Mouse (Mus musculus) midbrain, embryonic 10.5 days (tissue): ENCODE data around the gene Nol9. TPM values are rescaled to one million over a fixed set of nuclear protein-coding genes. Genes with fewer than 3 reads are reported as not detected.

Experiments used
- DNase-seq: peaks from one replicate; pipeline ENCODE4 v3.0.0-alpha.2; 2017; ENCODE audit warnings: low spot score
- H3K27ac ChIP-seq: fragments of 300-500 bp; sonication (generic); replicated peaks from 2 replicates; pipeline ENCODE4 v1.5.1; 2016; ENCODE audit warnings: mild to moderate bottlenecking
- H3K27me3 ChIP-seq: fragments of 300-500 bp; sonication (generic); 2 replicates; pipeline ENCODE4 v1.6.1; 2016; ENCODE audit warnings: low read depth, mild to moderate bottlenecking; ENCODE audit not compliant: poor library complexity, severe bottlenecking
- H3K36me3 ChIP-seq: fragments of 300-500 bp; sonication (generic); 2 replicates; pipeline ENCODE4 v1.6.1; 2016; ENCODE audit warnings: mild to moderate bottlenecking, moderate library complexity
- H3K4me1 ChIP-seq: fragments of 300-500 bp; sonication (generic); 2 replicates; pipeline ENCODE4 v1.6.1; 2016
- H3K4me3 ChIP-seq: fragments of 300-500 bp; sonication (generic); 2 replicates; pipeline ENCODE4 v1.5.1; 2016; ENCODE audit warnings: mild to moderate bottlenecking, moderate library complexity
- H3K9me3 ChIP-seq: fragments of 300-500 bp; sonication (generic); replicated peaks from 2 replicates; pipeline ENCODE4 v1.6.1; 2016; ENCODE audit warnings: mild to moderate bottlenecking
- WGBS: fragments of 180-500 bp; shearing (Covaris S2); methylation state at CpG from one replicate; pipeline ENCODE4 v1.1.7; 2016; 5-methylcytosine and 5-hydroxymethylcytosine counted together
- polyA plus RNA-seq: library from polyadenylated mRNA; unstranded; fragments of >200 nt; fragmentation: Nextera tagmentation; extraction: Ambion mirVana; gene quantifications from 2 replicates; pipeline ENCODE4 v1.2.1, GENCODE M21; 2016

Nol9 gene
- polyA plus RNA-seq, 1 experiment from 2014 or later = 35.7 TPM

- H3K27ac ChIP-seq = no peak overlapping the region
- DNase-seq = no peak
- H3K27me3 ChIP-seq = peaks cover 23% of the 10 kb centered on the region
- H3K9me3 ChIP-seq = no peaks in the 10 kb centered on the region
- WGBS = 92% methylated on average over 3 of the region's 3 CpGs
- H3K4me1 ChIP-seq = peaks cover 11% of the 10 kb centered on the region
- 0 out of 2 replicates have a peak, but pooled peaks cover 2% of the 10 kb centered on the region for H3K36me3 ChIP-seq
- H3K4me3 ChIP-seq = no peak overlapping the region
Observed at GRCm38 (mm10) chr4:152002063-152002462, 37.1 kb upstream of the Nol9 start.

- H3K27ac ChIP-seq = no peak overlapping the region
- WGBS = 78% methylated on average over 6 of the region's 6 CpGs
- no peak overlapping the region for H3K4me3 ChIP-seq
- H3K36me3 ChIP-seq = no peaks in the 10 kb centered on the region
- H3K27me3 ChIP-seq = peaks cover 39% of the 10 kb centered on the region
- no peaks in the 10 kb centered on the region for H3K9me3 ChIP-seq
- DNase-seq = no peak
- H3K4me1 ChIP-seq = peaks cover 45% of the 10 kb centered on the region
Observed at GRCm38 (mm10) chr4:152006137-152006536, 33.0 kb upstream of the Nol9 start.

- DNase-seq = no peak
- Histone ChIP-seq H3K36me3 (peaks cover 3% of the 10 kb centered on the region; the same call in 1 of the 2 replicates), H3K4me1 (peaks cover 51% of the 10 kb centered on the region), H3K4me3 (no peak overlapping the region), H3K27me3 (peaks cover 39% of the 10 kb centered on the region), H3K9me3 (no peaks in the 10 kb centered on the region), H3K27ac (no peak overlapping the region)
- 19% methylated on average over 3 of the region's 3 CpGs for WGBS
Observed at GRCm38 (mm10) chr4:152006812-152007211, 32.3 kb upstream of the Nol9 start.

GRCm38 (mm10) chr4:152007481-152008147 lies 31.5 kb upstream of the Nol9 start:
- H3K27me3 ChIP-seq = peaks cover 39% of the 10 kb centered on the region

GRCm38 (mm10) chr4:152008148-152008500 lies 31.0 kb upstream of the Nol9 start:
- DNase-seq = no peak
- peaks cover 39% of the 10 kb centered on the region for H3K27me3 ChIP-seq
- no peaks in the 10 kb centered on the region for H3K9me3 ChIP-seq
- H3K27ac ChIP-seq = peak overlapping the region; percentile 86; the same call in 1 of the 2 replicates
- H3K36me3 ChIP-seq = peaks cover 17% of the 10 kb centered on the region
- WGBS = under 1% methylated on average over 14 of the region's 14 CpGs
- peaks cover 56% of the 10 kb centered on the region for H3K4me1 ChIP-seq
- peak overlapping the region; percentile 88 for H3K4me3 ChIP-seq

More at GRCm38 (mm10) chr4:152007481-152008147, 31.5 kb upstream of the Nol9 start:
- Histone ChIP-seq H3K4me1 (peaks cover 56% of the 10 kb centered on the region), H3K9me3 (no peaks in the 10 kb centered on the region), H3K36me3 (peaks cover 11% of the 10 kb centered on the region), H3K27ac (peak overlapping the region; percentile 86; the same call in 1 of the 2 replicates), H3K4me3 (peak overlapping the region; percentile 88)
- 5% methylated on average over 8 of the region's 8 CpGs for WGBS
- DNase-seq = no peak

GRCm38 (mm10) chr4:152008622-152009075 lies 30.5 kb upstream of the Nol9 start, which contains the start of gene Klhl21:
TSS of gene Klhl21 (plus strand) at chr4:152008803.
- Histone ChIP-seq H3K4me1 (peaks cover 56% of the 10 kb centered on the region), H3K36me3 (peaks cover 22% of the 10 kb centered on the region), H3K4me3 (peak within 1 kb of the TSS; percentile 88), H3K27ac (peak within 1 kb of the TSS; percentile 86), H3K9me3 (no peaks in the 10 kb centered on the region), H3K27me3 (peaks cover 39% of the 10 kb centered on the region)
- under 1% methylated on average over 45 of the region's 45 CpGs for WGBS
- peak; percentile 94 for DNase-seq

- Histone ChIP-seq H3K4me1 (peaks cover 56% of the 10 kb centered on the region), H3K27ac (peak overlapping the region; percentile 86), H3K4me3 (peak overlapping the region; percentile 88), H3K36me3 (peaks cover 29% of the 10 kb centered on the region), H3K27me3 (peaks cover 39% of the 10 kb centered on the region), H3K9me3 (no peaks in the 10 kb centered on the region)
- under 1% methylated on average over 115 of the region's 115 CpGs for WGBS
- no peak for DNase-seq
Observed at GRCm38 (mm10) chr4:152009076-152010051, 29.8 kb upstream of the Nol9 start.

- H3K9me3 ChIP-seq = no peaks in the 10 kb centered on the region
- DNase-seq = no peak
- peak overlapping the region; percentile 86 for H3K27ac ChIP-seq
- H3K4me3 ChIP-seq = peak overlapping the region; percentile 88
- H3K36me3 ChIP-seq = peaks cover 37% of the 10 kb centered on the region
- under 1% methylated on average over 10 of the region's 10 CpGs for WGBS
- peaks cover 39% of the 10 kb centered on the region for H3K27me3 ChIP-seq
- peaks cover 56% of the 10 kb centered on the region for H3K4me1 ChIP-seq
Observed at GRCm38 (mm10) chr4:152010091-152010706, 28.9 kb upstream of the Nol9 start.

- WGBS = 10% methylated on average over 13 of the region's 13 CpGs
- Histone ChIP-seq H3K27ac (peak overlapping the region; percentile 86; the same call in 1 of the 2 replicates), H3K4me3 (peak overlapping the region; percentile 88), H3K27me3 (peaks cover 39% of the 10 kb centered on the region), H3K4me1 (peaks cover 56% of the 10 kb centered on the region), H3K9me3 (no peaks in the 10 kb centered on the region), H3K36me3 (peaks cover 43% of the 10 kb centered on the region)
- no peak for DNase-seq
Observed at GRCm38 (mm10) chr4:152010707-152011134, 28.4 kb upstream of the Nol9 start.

- WGBS = 84% methylated on average over 8 of the region's 8 CpGs
- peaks cover 56% of the 10 kb centered on the region for H3K4me1 ChIP-seq
- no peaks in the 10 kb centered on the region for H3K9me3 ChIP-seq
- peaks cover 39% of the 10 kb centered on the region for H3K27me3 ChIP-seq
- H3K4me3 ChIP-seq = peak overlapping the region; percentile 88
- no peak overlapping the region for H3K27ac ChIP-seq
- H3K36me3 ChIP-seq = peaks cover 48% of the 10 kb centered on the region
- no peak for DNase-seq
Observed at GRCm38 (mm10) chr4:152011171-152011760, 27.9 kb upstream of the Nol9 start.

GRCm38 (mm10) chr4:152012109-152012508 lies 27.0 kb upstream of the Nol9 start:
- peaks cover 32% of the 10 kb centered on the region for H3K27me3 ChIP-seq
- WGBS = 94% methylated on average over 16 of the region's 16 CpGs
- no peaks in the 10 kb centered on the region for H3K9me3 ChIP-seq
- no peak for DNase-seq
- no peak overlapping the region for H3K4me3 ChIP-seq
- no peak overlapping the region for H3K27ac ChIP-seq
- peaks cover 51% of the 10 kb centered on the region for H3K4me1 ChIP-seq
- H3K36me3 ChIP-seq = peaks cover 55% of the 10 kb centered on the region
